ENCODE assay signal across 16 mouse cellular contexts in the genomic region with DNA sequence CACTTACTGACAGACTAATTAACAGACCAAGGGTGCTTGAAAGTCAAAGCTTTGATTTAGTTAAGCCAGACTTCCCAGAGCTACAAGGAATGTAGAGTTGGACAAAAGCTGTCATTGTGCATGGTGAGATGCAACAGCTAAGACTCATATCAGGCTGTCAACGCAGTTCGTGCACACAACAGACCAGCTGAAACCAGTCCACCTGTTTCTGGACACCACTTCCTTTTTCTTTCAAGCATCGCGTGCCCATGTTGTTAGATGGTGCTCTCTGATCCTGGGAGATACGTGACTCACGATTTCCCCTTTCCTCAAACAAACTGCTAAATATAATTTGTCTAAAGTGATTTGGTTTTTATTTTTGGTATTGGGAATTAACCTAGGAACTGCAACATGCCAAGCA. TPM values are rescaled to one million over a fixed set of nuclear protein-coding genes. Genes with fewer than 3 reads are reported as not detected.
DNase-seq lines count a peak whose midpoint lies in the region; ATAC-seq lines count a peak whose summit lies in the region.
"Had no signal": no experiment of that assay in that cellular context is flagged by ENCODE, and none has a peak within 500 bp of the region (broad histone marks: within the 10 kb centered on the region; RNA-seq: fewer than 3 reads in every experiment).

No protein-coding gene starts in this region.

- H3K4me1 ChIP-seq in heart, embryonic 16.5 days (ENCODE audit: control insufficient read depth, insufficient read depth, low read length): peaks cover 14% of the 10 kb centered on the region
- no peaks in the 10 kb centered on the region for H3K4me1 ChIP-seq in neural tube, embryonic 15.5 days
- H3K4me1 ChIP-seq in intestine, embryonic 16.5 days (ENCODE audit: control insufficient read depth, insufficient read depth, low read length): no peaks in the 10 kb centered on the region
- no peaks in the 10 kb centered on the region for H3K4me1 ChIP-seq in hindbrain, embryonic 11.5 days (replicated peaks; ENCODE audit: control insufficient read depth, insufficient read depth, low read length)
- H3K4me1 ChIP-seq: liver, embryonic 12.5 days had no signal

- WGBS in heart, embryonic 16.5 days: 23% methylated on average over 6 of the region's 6 CpGs
- WGBS in neural tube, embryonic 15.5 days: 84% methylated on average over 6 of the region's 6 CpGs
- 82% methylated on average over 6 of the region's 6 CpGs for WGBS in intestine, embryonic 16.5 days
- 84% methylated on average over 6 of the region's 6 CpGs for WGBS in hindbrain, embryonic 11.5 days

- no peaks in the 10 kb centered on the region for H3K27me3 ChIP-seq in heart, embryonic 16.5 days (ENCODE audit: control insufficient read depth, insufficient read depth, low read length)
- no peaks in the 10 kb centered on the region for H3K27me3 ChIP-seq in neural tube, embryonic 15.5 days (replicated peaks)
- no peaks in the 10 kb centered on the region for H3K27me3 ChIP-seq in intestine, embryonic 16.5 days (replicated peaks; ENCODE audit: control insufficient read depth, insufficient read depth, low read length)
- H3K27me3 ChIP-seq in hindbrain, embryonic 11.5 days (ENCODE audit: control insufficient read depth, insufficient read depth, low read length): no peaks in the 10 kb centered on the region
- H3K27me3 ChIP-seq: liver, embryonic 12.5 days had no signal

- H3K4me3 ChIP-seq in heart, embryonic 16.5 days (ENCODE audit: low read length): no peak overlapping the region
- no peak overlapping the region for H3K4me3 ChIP-seq in neural tube, embryonic 15.5 days (replicated peaks)
- no peak overlapping the region for H3K4me3 ChIP-seq in intestine, embryonic 16.5 days (ENCODE audit: low read length)
- H3K4me3 ChIP-seq in hindbrain, embryonic 11.5 days (ENCODE audit: low read depth, low read length): no peak overlapping the region
- H3K4me3 ChIP-seq: erythroblast, embryonic 14.5 days; liver, embryonic 12.5 days had no signal

- no peak overlapping the region for H3K4me2 ChIP-seq in heart, embryonic 16.5 days (ENCODE audit: low read depth, low read length)
- no peak overlapping the region for H3K4me2 ChIP-seq in neural tube, embryonic 15.5 days
- H3K4me2 ChIP-seq in intestine, embryonic 16.5 days (ENCODE audit: low read depth, low read length): no peak overlapping the region
- no peak overlapping the region for H3K4me2 ChIP-seq in hindbrain, embryonic 11.5 days (replicated peaks; ENCODE audit: low read depth, low read length)
- H3K4me2 ChIP-seq: hindbrain, embryonic 14.5 days; liver, embryonic 12.5 days had no signal

- no peak overlapping the region for H3K27ac ChIP-seq in heart, embryonic 16.5 days (ENCODE audit: low read length)
- H3K27ac ChIP-seq in neural tube, embryonic 15.5 days (replicated peaks): no peak overlapping the region
- no peak overlapping the region for H3K27ac ChIP-seq in intestine, embryonic 16.5 days (ENCODE audit: low read length)
- H3K27ac ChIP-seq in hindbrain, embryonic 11.5 days (ENCODE audit: low read depth, low read length): no peak overlapping the region
- H3K27ac ChIP-seq: hindbrain, embryonic 14.5 days; liver, embryonic 12.5 days had no signal

- no peaks in the 10 kb centered on the region for H3K36me3 ChIP-seq in heart, embryonic 16.5 days (ENCODE audit: control insufficient read depth, insufficient read depth)
- H3K36me3 ChIP-seq in neural tube, embryonic 15.5 days: no peaks in the 10 kb centered on the region
- no peaks in the 10 kb centered on the region for H3K36me3 ChIP-seq in intestine, embryonic 16.5 days (ENCODE audit: control insufficient read depth, insufficient read depth, low read length)
- no peaks in the 10 kb centered on the region for H3K36me3 ChIP-seq in hindbrain, embryonic 11.5 days (ENCODE audit: control insufficient read depth, insufficient read depth, low read length)
- H3K36me3 ChIP-seq: liver, embryonic 12.5 days had no signal

- peaks cover 8% of the 10 kb centered on the region for H3K9me3 ChIP-seq in heart, embryonic 16.5 days (replicated peaks; ENCODE audit: control insufficient read depth, low read length)
- no peaks in the 10 kb centered on the region for H3K9me3 ChIP-seq in neural tube, embryonic 15.5 days (replicated peaks)
- no peaks in the 10 kb centered on the region for H3K9me3 ChIP-seq in intestine, embryonic 16.5 days (ENCODE audit: control insufficient read depth, low read length)
- H3K9me3 ChIP-seq in hindbrain, embryonic 11.5 days (ENCODE audit: control insufficient read depth, low read length): no peaks in the 10 kb centered on the region
- H3K9me3 ChIP-seq: liver, embryonic 12.5 days had no signal

- peak; percentile 25 for ATAC-seq in activated CD4-positive, CD25-positive, alpha-beta regulatory T cell, adult 4 months
- peak; percentile 61 for ATAC-seq in heart, embryonic 16.5 days (replicated peaks; ENCODE audit: extremely low read depth, insufficient read depth, low FRiP score)
- no peak for ATAC-seq in neural tube, embryonic 15.5 days (ENCODE audit: low FRiP score)
- no peak for ATAC-seq in intestine, embryonic 16.5 days
- no peak for ATAC-seq in hindbrain, embryonic 11.5 days (ENCODE audit: low FRiP score)
- ATAC-seq: liver, embryonic 12.5 days; lung, postnatal 0 days had no signal

- H3K9ac ChIP-seq in heart, embryonic 16.5 days (ENCODE audit: low read length): no peak overlapping the region
- no peak overlapping the region for H3K9ac ChIP-seq in neural tube, embryonic 15.5 days (replicated peaks)
- no peak overlapping the region for H3K9ac ChIP-seq in intestine, embryonic 16.5 days (ENCODE audit: low read depth, low read length)
- no peak overlapping the region for H3K9ac ChIP-seq in hindbrain, embryonic 11.5 days (ENCODE audit: low read depth, low read length)
- H3K9ac ChIP-seq: hindbrain, embryonic 14.5 days; liver, embryonic 12.5 days had no signal

- DNase-seq in 416B (ENCODE audit: low read depth): peak; percentile 88
- peak; percentile 15 for DNase-seq in CD4-positive, CD25-positive, alpha-beta regulatory T cell, adult 2 months (ENCODE audit: low read depth, low spot score)
- DNase-seq in hindbrain, embryonic 11.5 days (ENCODE audit: low spot score): no peak
- no peak for DNase-seq in cerebellum, postnatal 4 days (ENCODE audit: low spot score in 2 of 2)
- DNase-seq: cerebellum, adult 11-12 months; gastrocnemius, postnatal 14 days; right cerebral cortex, postnatal 25 days; thymus, postnatal 14 days had no signal

RNA-seq across cellular contexts. Expression of gene Ttc39b, which starts 29.9 kb away (rescaled TPM):
- polyA plus RNA-seq in activated CD4-positive, CD25-positive, alpha-beta regulatory T cell, adult 4 months (2017; shearing (Covaris generic)): 100 to 1,000 TPM; 121 to 125 TPM
- polyA plus RNA-seq in heart, embryonic 16.5 days (2015; fragmentation: Nextera tagmentation; extraction: Ambion mirVana): 1.5 and 2.2 TPM in 2 replicates
- 7.4 and 7.7 TPM in 2 replicates for polyA plus RNA-seq in neural tube, embryonic 15.5 days (2015; fragmentation: Nextera tagmentation; extraction: Ambion mirVana)
- polyA plus RNA-seq in intestine, embryonic 16.5 days (2015; fragmentation: Nextera tagmentation; extraction: Ambion mirVana): 1.4 and 2.4 TPM in 2 replicates
- 1.8 and 2.9 TPM in 2 replicates for polyA plus RNA-seq in hindbrain, embryonic 11.5 days (2014; fragmentation: Nextera tagmentation; extraction: Ambion mirVana)

Comparison
In these comparisons a context has a peak if more than half of its experiments do, and no peak if none do; other contexts are left out.
1. DNase-seq: peak in 416B (single experiment) and CD4-positive, CD25-positive, alpha-beta regulatory T cell, adult 2 months (single experiment); none in hindbrain, embryonic 11.5 days (single experiment) and cerebellum, postnatal 4 days (0 of 2).
2. ATAC-seq: peak in activated CD4-positive, CD25-positive, alpha-beta regulatory T cell, adult 4 months (single experiment) and heart, embryonic 16.5 days (single experiment); none in neural tube, embryonic 15.5 days (single experiment), intestine, embryonic 16.5 days (single experiment) and hindbrain, embryonic 11.5 days (single experiment).
3. RNA of gene Ttc39b, which starts 29.9 kb away (polyA plus RNA-seq): 121 to 125 TPM in activated CD4-positive, CD25-positive, alpha-beta regulatory T cell, adult 4 months; 7.4 to 7.7 TPM in neural tube, embryonic 15.5 days, 1.8 to 2.9 TPM in hindbrain, embryonic 11.5 days, 1.4 to 2.4 TPM in intestine, embryonic 16.5 days and 1.5 to 2.2 TPM in heart, embryonic 16.5 days; every median in the first group is over 10 times any median in the second.